Mouse (Mus musculus) CH12F3 (cell line): ENCODE data around the gene Chchd5.

Experiments used
- in situ Hi-C: fragments of 300-500 bp; cut with MboI; formaldehyde crosslinking; loops from 2 replicates; pipeline ENCODE4 v1.14.3; 2020; ENCODE audit warnings: low sequenced_read_pairs

The Chchd5 gene

DNA sequence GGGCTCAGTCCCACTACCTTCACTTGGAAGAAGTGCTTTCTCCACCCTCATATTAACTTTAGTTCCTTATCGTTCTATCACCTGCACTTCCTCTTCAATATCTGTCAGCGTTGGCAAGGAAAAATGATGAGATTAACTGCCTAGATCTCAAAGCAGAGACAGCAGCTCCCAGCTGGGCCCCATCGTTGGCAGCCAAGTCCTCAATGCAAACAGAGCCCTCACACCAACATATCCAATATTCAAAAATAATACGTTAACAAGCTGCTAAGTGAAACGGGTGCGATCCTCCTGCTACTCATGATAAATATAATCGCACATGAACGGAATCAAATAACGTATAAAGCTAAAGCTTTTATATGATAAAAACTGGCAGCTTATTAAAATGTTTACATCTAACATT lies 21.6 kb downstream of the Chchd5 start:
- in situ Hi-C loops, result no loop called here

DNA sequence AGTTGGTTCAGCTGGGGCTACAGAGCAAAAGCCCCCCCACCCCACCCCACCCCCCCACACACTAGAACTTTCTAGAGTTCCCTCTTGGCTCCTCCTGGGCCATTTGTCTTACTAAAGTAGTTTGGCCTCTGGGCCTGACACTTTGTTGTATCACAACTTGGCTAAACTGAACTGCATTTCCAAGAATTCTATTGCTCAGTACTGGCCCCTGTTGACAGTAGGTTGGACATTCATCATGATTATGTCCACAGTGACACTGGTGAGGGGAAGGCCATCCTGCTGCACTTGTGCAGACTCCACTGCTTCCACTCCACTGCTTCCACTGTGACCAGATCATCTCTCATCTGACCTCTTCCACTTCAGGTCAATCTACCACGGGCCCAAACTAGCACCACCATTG lies 23.3 kb downstream of the Chchd5 start:
- in situ Hi-C loops, result no loop called here

DNA sequence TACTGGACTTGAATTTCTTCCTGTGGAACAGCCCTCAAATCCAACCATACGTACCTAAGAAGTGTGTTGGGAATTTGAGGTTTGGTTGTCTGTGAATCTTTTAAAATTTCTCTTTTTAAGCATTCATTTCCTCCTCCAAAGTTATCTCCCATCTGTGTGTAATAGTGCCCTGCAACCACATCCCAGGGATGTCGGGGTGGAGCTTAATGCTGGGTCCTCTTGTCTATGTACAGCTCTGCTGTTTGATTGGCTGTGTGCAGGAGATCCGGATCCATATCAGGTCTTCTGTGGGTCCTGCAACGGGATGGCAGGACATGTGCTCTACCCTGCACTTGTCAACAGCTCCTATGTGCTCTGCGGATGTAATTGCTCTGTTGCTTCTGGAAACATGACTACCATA lies 35.3 kb downstream of the Chchd5 start:
- in situ Hi-C loops, result no loop called here

DNA sequence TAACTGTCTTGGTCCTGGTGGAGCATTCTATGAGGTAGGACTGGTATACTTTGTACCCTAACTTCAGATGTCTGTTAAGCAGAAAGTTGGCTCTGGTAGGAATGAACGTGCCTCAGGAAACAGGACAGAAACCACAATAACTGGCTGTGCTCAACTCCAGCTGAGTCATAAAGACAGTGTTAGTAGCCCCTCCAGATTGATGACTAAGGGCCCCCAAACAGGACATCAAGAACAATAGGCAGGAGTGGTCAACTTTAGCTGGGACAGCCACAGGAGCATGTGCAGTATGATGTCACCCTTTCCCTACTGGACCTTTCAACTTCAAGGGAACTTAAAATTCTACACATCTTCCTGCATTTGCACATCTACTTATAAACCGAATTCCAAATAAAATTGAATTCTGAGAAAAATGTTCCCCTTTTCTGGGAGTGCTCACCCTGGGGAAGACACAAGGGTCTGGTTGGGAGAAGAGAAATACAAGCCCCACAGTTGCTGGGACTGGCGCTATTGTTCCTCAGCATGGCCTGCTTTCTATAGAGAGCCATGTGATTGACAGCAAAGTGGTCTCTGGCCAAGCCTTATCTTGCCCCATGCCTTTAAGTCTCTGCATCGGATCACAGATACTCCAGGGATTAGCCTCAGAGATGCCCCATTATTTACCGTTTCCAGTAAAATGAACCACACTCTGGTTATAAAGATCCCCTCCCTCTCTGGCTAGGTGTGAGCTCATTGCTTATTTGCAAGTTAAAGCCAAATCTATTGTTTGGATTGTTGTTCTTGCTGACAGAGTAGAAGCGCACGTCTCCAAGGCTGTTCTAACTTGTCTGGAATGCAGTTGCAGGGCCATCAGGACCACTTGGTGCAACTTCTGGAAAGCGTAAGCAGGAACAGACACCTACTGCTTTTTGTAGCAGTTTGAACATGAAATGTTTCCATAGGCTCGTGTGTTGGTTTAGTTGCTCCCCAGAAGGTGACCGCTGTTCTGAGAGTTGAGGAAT lies 37.3 kb downstream of the Chchd5 start:
- in situ Hi-C loops, result no loop called here

DNA sequence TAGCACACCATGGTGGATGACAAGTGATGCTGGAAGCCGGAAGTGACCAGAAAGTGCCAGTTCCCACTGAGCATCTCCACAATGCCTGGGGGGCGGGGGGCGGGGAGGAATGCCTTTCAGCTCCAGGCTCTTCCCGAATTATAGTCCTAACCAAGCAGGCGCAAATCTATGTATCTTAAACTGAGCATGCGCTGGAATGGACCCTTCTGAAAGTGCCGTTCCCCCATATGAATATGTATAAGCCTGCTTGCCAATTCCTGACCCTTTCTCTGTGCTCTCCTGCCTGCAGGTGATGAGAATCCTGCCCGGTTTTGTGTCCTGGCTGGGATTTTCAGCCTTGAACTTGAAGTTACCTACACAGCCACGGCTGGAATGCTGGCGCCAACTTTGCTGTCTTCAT lies 43.9 kb downstream of the Chchd5 start:
- in situ Hi-C loops, result loop anchor here (10.0 kb wide), 1 partner anchor 81 kb away; no protein-coding TSS in a partner anchor

DNA sequence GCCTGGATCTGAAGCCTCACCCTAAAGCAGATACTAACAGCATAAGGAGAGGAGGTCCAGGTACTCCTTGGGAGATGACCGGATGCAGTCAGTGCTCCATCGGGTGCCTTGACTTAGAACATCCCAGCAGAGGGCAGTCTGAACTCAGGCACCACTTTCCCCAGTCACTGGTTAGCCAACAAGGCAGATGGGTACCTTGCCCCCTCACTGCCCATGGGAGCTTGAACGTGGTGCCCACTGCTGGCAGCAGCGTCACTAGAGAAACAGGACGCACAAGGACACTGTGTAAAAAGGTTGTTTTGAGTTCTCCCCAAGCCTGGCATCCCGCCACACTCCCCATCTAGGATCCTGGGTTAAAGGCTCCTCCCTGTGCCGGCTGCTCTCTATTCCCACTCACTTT lies 45.0 kb downstream of the Chchd5 start:
- in situ Hi-C loops, result loop anchor here (10.0 kb wide), 1 partner anchor 80 kb away; no protein-coding TSS in a partner anchor

DNA sequence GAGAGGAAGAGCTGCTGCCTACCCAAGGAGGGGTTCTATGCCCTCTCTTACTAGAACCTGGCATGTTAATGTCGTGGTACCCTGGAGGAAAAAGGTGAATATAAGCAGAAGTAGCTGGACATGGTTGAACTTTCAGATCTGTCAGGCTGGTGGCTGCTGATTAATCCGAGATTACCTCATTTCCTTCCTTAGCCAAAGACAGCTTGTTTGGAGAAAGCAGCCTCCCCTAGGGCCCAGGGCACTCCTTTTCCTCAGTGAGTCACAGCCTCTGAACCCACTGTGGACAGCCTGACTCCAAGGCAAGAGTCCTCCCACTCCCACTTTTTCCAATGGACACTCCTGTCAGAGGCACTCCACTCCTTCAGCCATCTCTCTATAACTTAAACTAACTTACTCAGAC lies 46.1 kb downstream of the Chchd5 start:
- in situ Hi-C loops, result loop anchor here (10.0 kb wide), 1 partner anchor 79 kb away; no protein-coding TSS in a partner anchor

DNA sequence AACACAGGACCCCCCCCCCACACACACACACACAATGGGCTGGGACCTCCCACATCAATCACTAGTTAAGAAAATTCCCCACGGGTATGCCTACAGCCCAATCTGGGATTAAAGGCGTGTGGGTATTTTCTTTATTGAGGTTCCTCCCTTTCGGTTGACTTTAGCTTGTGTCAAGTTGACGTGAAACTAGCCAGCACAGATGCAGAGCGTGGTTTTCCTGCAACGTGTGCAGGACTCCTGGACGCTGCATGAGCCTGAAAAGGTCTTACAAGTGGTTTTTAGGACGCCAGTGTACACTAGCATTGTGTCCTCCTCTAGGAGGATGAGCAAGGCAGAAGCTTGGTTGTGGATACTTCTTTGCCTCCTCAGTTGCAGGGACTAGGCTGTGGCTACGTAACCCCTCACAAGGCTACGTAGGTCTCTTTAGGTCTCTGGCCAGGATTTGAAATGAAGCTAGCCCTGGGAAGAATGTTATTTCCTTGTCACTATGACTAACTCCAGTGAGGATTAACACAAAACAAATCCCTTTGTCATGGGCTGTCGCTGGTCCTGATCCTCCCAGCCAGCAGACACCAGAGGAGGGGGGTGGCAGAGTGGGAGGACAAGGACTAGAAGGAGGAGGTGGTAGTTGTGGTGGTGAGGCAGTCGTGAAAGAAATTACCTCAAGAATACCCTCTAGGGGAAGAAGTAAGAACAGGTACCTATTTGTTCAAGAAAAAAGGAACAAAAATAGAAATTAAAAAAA lies 47.3 kb downstream of the Chchd5 start:
- in situ Hi-C loops, result loop anchor here (10.0 kb wide), 1 partner anchor 78 kb away; no protein-coding TSS in a partner anchor

DNA sequence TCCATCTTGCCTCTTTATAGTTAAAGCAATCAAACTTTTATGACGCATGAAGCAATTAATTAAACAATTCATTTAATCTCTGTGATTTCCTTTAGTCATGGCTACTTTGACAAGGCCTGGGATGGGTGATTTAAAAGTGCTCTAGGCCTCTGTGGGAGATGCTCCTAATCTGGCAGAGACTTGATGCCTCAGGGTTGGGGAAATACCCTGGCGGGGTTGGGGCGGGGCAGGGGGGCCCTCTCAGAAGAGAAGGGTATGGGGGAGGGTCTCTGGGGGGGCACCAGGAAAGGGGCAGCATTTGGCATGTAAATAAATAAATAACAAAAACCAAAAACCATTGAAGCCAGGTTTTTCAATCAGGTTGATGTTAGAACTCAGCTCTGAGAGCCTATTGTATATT lies 48.2 kb downstream of the Chchd5 start:
- in situ Hi-C loops, result loop anchor here (10.0 kb wide), 1 partner anchor 77 kb away; no protein-coding TSS in a partner anchor

DNA sequence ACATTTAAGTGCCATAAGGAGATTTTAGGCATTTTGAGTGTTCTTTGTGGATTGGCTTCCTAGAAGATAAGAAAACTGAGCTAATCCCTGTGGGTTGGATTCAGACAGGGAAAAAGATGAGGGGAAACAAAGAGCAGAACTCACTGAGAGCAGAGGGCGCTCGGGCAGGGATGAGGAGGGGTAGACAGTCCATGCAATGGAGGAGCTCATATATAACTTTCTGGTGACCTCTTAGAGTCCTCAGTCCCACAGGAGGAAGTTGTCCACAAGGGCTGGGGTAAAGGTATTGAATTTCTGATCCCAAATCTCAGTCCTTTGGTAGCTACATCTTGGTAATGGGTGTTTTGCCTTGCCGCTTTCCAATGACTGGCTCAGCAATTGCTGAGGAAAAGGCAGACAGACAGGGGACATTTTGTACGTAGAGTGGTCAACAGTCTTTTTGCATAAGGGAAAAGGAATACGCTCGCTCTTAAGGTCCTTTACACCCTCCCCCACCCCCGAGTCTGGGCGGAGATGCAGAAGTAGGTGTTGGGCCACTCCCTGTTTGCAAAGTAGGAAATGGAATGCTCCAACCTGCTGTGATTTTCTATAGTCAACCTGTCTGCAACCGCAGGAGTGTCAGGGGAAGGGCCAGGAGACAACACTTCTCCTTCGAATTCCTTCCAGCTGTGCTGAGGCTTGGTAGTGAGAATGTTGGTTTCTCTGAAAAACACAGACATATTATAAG lies 48.8 kb downstream of the Chchd5 start:
- in situ Hi-C loops, result loop anchor here (10.0 kb wide), 1 partner anchor 76 kb away; no protein-coding TSS in a partner anchor

DNA sequence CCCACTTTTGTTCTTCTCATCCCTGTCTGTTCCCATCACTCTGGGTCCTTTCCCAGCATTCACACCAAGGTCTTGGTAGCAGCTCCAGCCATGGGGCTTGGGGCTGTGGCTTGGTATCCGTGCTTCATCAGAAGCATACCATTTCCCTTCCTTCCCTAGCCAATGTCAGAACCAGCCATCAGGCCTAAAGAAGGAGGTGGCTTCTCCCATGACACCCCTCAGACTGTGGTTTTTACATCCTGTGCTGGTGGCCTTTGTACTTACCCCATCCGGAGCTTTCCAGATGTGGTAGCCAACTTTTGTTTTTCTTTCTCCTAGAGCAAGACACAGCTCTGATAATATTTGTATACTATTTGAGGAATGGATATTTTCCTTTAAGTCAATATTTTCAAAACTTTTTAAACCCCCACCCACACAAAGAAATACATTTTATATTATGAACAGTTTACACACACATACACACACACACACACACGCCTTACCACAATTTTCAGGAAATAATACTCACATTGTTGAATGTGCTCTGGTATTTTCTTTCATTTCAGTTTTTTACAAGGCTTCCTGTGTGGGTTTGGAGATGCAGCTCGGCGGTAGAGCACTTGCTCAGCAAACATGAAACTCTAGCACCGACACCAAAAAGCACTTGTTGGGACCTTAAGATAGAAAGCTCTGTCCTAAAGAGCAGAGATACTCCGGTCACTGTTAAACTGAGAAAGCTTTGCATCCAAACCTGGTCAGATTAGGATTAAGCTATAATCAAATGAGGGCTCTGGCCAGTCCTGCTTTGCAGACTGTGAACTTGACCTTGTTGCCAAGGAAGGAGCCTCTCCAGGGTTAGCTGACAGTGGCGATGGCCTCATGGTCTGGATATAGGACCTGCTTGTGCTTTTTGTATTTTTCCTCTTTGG lies 50.7 kb downstream of the Chchd5 start:
- in situ Hi-C loops, result loop anchor here (10.0 kb wide), 1 partner anchor 75 kb away; no protein-coding TSS in a partner anchor

DNA sequence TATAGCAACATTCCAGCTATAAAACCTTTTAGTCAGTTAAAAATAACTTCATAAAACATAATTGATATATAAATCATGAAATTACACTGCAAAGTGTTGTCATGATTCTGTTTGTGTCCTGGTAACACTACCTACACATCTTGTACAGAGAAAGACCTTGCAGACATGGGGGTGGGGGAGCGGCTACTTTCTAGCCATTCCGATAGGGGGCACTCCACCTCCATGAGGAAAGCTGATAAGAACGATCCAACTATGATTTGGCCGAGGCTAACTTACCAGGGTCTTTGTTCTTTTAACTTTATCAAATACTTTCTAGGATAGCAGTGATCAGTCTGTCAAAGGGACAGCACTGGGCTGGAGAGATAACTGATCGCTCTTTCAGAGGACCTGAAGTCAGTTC lies 52.0 kb downstream of the Chchd5 start:
- in situ Hi-C loops, result no loop called here

DNA sequence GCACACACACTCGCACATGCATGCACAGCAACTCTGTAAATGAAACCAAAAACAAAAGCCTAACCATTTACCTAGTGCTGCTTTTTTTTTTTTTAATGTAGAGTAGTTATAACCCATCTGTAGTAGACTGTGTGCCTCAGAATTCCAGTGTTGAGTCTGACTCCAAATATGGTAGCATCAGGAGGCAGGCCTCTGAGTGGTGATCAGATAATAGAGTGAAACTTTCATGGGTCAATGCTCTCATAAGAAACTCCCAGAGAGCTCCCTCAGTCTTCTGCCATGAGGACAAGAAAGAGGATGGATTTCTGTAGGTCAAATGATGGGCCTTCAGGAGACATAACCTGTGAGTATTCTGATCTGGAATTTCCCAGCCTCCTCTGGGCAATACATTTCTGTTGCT lies 52.9 kb downstream of the Chchd5 start:
- in situ Hi-C loops, result no loop called here

DNA sequence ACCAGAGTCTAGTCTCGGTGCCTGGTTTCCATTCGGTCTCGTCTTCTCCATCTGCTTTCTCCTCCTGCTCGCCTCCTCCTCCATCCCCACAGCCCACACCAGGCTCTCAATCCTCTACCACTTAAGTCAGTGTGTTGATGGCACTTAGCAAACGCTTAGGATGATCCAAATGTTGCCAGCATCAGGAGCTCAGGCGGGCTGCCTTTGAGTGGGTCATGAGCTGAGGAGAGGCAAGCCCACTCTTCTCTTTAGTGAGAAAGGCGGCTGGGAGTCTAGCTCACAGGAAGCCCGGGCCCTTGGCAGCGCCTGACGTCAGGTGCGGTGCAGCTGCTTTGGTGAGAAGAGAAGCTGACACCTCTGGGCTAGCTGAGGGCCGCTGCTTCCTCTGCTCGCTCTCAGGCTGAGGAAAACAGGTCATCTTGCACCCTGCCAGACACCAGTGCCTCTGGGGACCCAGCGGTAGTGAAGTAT lies 54.1 kb downstream of the Chchd5 start:
- in situ Hi-C loops, result no loop called here
